Mouse (Mus musculus) heart, postnatal 25 days (tissue): Measurements from ENCODE around the gene Pwp1. TPM values are rescaled to one million over a fixed set of nuclear protein-coding genes. Genes with fewer than 3 reads are reported as not detected.

Experiments
- total RNA-seq, 2 experiments: library from RNA; stranded (reverse); gene quantifications; 2 replicates each; pipeline ENCODE4 v1.2.3; 2021

Gene Pwp1
- total RNA-seq, 2 experiments from 2014 or later: 14.5 to 16.1 TPM

Other genes starting within 250 kb of the Pwp1 start
- gene Prdm4, start 87.6 kb downstream of the Pwp1 start, total RNA-seq: 10 to 100 TPM; 10.6 to 13.8 TPM
- not detected for gene Ascl4, start 98.2 kb downstream of the Pwp1 start, total RNA-seq
- gene Rtcb, start 128.3 kb downstream of the Pwp1 start, total RNA-seq: 10 to 100 TPM; 73.0 to 75.2 TPM
- gene Bpifc, start 182.4 kb downstream of the Pwp1 start, total RNA-seq: not detected
- 10 to 100 TPM; 12.3 to 15.4 TPM for gene Fbxo7, start 192.5 kb downstream of the Pwp1 start, total RNA-seq